Mouse (Mus musculus) liver, embryonic 14.5 days (tissue): ENCODE measurements around the gene Mcat. TPM values are rescaled to one million over a fixed set of nuclear protein-coding genes. Genes with fewer than 3 reads are reported as not detected.

Experiments used
- ATAC-seq: fragments of 200-750 bp; cut with Nextera tagmentation; 2 replicates; pipeline ENCODE4 v1.8.0; 2017; ENCODE audit warnings: moderate number of reproducible peaks, mild to moderate bottlenecking, moderate library complexity; ENCODE audit not compliant: insufficient read depth
- DNase-seq, 3 experiments: peaks; one replicate each; pipeline ENCODE4 v3.0.0-alpha.2; 2012 to 2013; ENCODE audit warnings: low read depth in 3 of 3, low spot score in 3 of 3
- H3K27ac ChIP-seq: fragments of 300-500 bp; sonication (generic); 2 replicates; pipeline ENCODE4 v1.5.1; 2014; ENCODE audit warnings: moderate library complexity, mild to moderate bottlenecking, control low read depth, inconsistent platforms
- H3K27me3 ChIP-seq: fragments of 300-500 bp; sonication (generic); 2 replicates; pipeline ENCODE4 v1.6.1; 2014; ENCODE audit warnings: mild to moderate bottlenecking, low read length, moderate library complexity; ENCODE audit not compliant: control insufficient read depth, insufficient read depth
- H3K36me3 ChIP-seq: fragments of 300-500 bp; sonication (generic); replicated peaks from 2 replicates; pipeline ENCODE4 v1.6.1; 2014; ENCODE audit warnings: low read depth; ENCODE audit not compliant: control insufficient read depth, insufficient read depth
- H3K4me1 ChIP-seq, 2 experiments: fragments of 200-500 bp in 1 of 2; fragments of 300-500 bp in 1 of 2; sonication (generic) in 1 of 2; replicated peaks; 2 replicates each; pipeline ENCODE4 v1.6.1; 2012 to 2014; ENCODE audit warnings: antibody characterized with exemption in 1 of 2, inconsistent platforms in 1 of 2, low read length in 1 of 2; ENCODE audit not compliant: control insufficient read depth in 2 of 2, insufficient read depth in 2 of 2
- H3K4me2 ChIP-seq: fragments of 300-500 bp; sonication (generic); 2 replicates; pipeline ENCODE4 v1.6.1; 2014; ENCODE audit warnings: low read depth, mild to moderate bottlenecking, control low read depth, moderate library complexity
- H3K4me3 ChIP-seq, 2 experiments: fragments of 200-500 bp in 1 of 2; fragments of 300-500 bp in 1 of 2; sonication (generic) in 1 of 2; 2 replicates each; pipeline ENCODE4 v1.5.1; 2012 to 2014; ENCODE audit warnings: low read depth in 2 of 2, low read length in 2 of 2, mild to moderate bottlenecking in 2 of 2, control low read depth in 1 of 2, inconsistent platforms in 1 of 2, moderate library complexity in 1 of 2; ENCODE audit not compliant: insufficient read depth in 1 of 2
- H3K9ac ChIP-seq: fragments of 300-500 bp; sonication (generic); replicated peaks from 2 replicates; pipeline ENCODE4 v1.6.1; 2014; ENCODE audit warnings: mild to moderate bottlenecking, control low read depth, moderate library complexity
- H3K9me3 ChIP-seq: fragments of 300-500 bp; sonication (generic); 2 replicates; pipeline ENCODE4 v1.6.1; 2016; ENCODE audit warnings: low read length, mixed read lengths; ENCODE audit not compliant: control insufficient read depth
- CTCF ChIP-seq: IDR thresholded peaks from 2 replicates; pipeline ENCODE4 v1.5.1; 2016; ENCODE audit warnings: antibody characterized with exemption, low read depth, control low read depth
- EP300 ChIP-seq: IDR thresholded peaks from 2 replicates; pipeline ENCODE4 v1.6.1; 2016; ENCODE audit warnings: antibody characterized with exemption, low read depth
- WGBS: fragments of 180-500 bp; shearing (Covaris S2); extraction: QIAGEN DNeasy Blood & Tissue Kit; methylation state at CpG from one replicate; pipeline ENCODE4 v1.1.7; 2014; ENCODE audit not compliant: insufficient replicate concordance; 5-methylcytosine and 5-hydroxymethylcytosine counted together
- microRNA-seq: library from miRNA; unstranded; fragments of <30 nt; microRNA quantifications from one replicate; pipeline ENCODE4, GENCODE M21; 2016
- polyA plus RNA-seq, 2 experiments: library from polyadenylated mRNA; depleted of rRNA in 1 of 2; stranded (reverse) in 1 of 2; unstranded in 1 of 2; fragments of >200 nt; fragmentation: Nextera tagmentation in 1 of 2; extraction: Ambion mirVana in 1 of 2; gene quantifications; 2 replicates each; pipeline versions ENCODE4 v1.2.1 to v1.2.3; 2012 to 2014

Gene Mcat
- polyA plus RNA-seq, 2 experiments, result 9.8 to 15.5 TPM

GRCm38 (mm10) chr15:83499211-83499755 lies 64.3 kb downstream of the Mcat start:
- Histone ChIP-seq H3K4me1 (peaks cover 5 to 10% of the 10 kb centered on the region in 2 experiments; a peak in 3 of 4 replicates), H3K9me3 (no peaks in the 10 kb centered on the region), H3K4me3 (no peak overlapping the region), H3K27me3 (no peaks in the 10 kb centered on the region), H3K9ac (no peak overlapping the region), H3K27ac (no peak overlapping the region), H3K4me2 (no peak overlapping the region), H3K36me3 (no peaks in the 10 kb centered on the region)
- ATAC-seq (no peak), DNase-seq (no peak)
- WGBS, result 67% methylated on average over 10 of the region's 10 CpGs
- no peak for TF ChIP-seq EP300
- no peak for TF ChIP-seq CTCF

- WGBS, result 73% methylated on average over 6 of the region's 6 CpGs
- Histone ChIP-seq H3K9me3 (no peaks in the 10 kb centered on the region), H3K4me2 (no peak overlapping the region), H3K4me1 (peaks cover 5 to 10% of the 10 kb centered on the region in 2 experiments; a peak in 3 of 4 replicates), H3K4me3 (no peak overlapping the region), H3K27ac (no peak overlapping the region), H3K36me3 (no peaks in the 10 kb centered on the region), H3K27me3 (no peaks in the 10 kb centered on the region), H3K9ac (no peak overlapping the region)
- no peak for ATAC-seq
- peak; percentile 60 for TF ChIP-seq CTCF
- TF ChIP-seq EP300, result no peak
- DNase-seq, result no peak
Measured at GRCm38 (mm10) chr15:83497299-83497698, 66.3 kb downstream of the Mcat start.

Small RNA genes within 50 kb of the gene (microRNA-seq; reads per million reads assigned to microRNA genes)
- not detected for gene Gm24575

Other genes starting within 250 kb of the Mcat start
- gene Arfgap3, start 213.5 kb downstream of the Mcat start, polyA plus RNA-seq (2012; rRNA removed), result 10.1 and 10.9 TPM in 2 replicates
- gene Arfgap3, start 213.5 kb downstream of the Mcat start, polyA plus RNA-seq (2014; fragmentation: Nextera tagmentation; extraction: Ambion mirVana), result 15.3 and 16.6 TPM in 2 replicates
- 30.1 and 39.7 TPM in 2 replicates for gene Pacsin2, start 99.2 kb downstream of the Mcat start, polyA plus RNA-seq (2012; rRNA removed)
- 32.8 and 37.6 TPM in 2 replicates for gene Pacsin2, start 99.2 kb downstream of the Mcat start, polyA plus RNA-seq (2014; fragmentation: Nextera tagmentation; extraction: Ambion mirVana)
- 3.5 and 3.7 TPM in 2 replicates for gene Ttll1, start 52.9 kb downstream of the Mcat start, polyA plus RNA-seq (2012; rRNA removed)
- gene Ttll1, start 52.9 kb downstream of the Mcat start, polyA plus RNA-seq (2014; fragmentation: Nextera tagmentation; extraction: Ambion mirVana), result 1.9 and 2.7 TPM in 2 replicates
- 1.3 and 1.8 TPM in 2 replicates for gene Bik, start 36.9 kb downstream of the Mcat start, polyA plus RNA-seq (2012; rRNA removed)
- gene Bik, start 36.9 kb downstream of the Mcat start, polyA plus RNA-seq (2014; fragmentation: Nextera tagmentation; extraction: Ambion mirVana), result 1.4 and 2.0 TPM in 2 replicates
- 98.4 and 108 TPM in 2 replicates for gene Tspo, start 195 bp downstream of the Mcat start, polyA plus RNA-seq (2012; rRNA removed)
- 243 and 246 TPM in 2 replicates for gene Tspo, start 195 bp downstream of the Mcat start, polyA plus RNA-seq (2014; fragmentation: Nextera tagmentation; extraction: Ambion mirVana)
- gene Ttll12, start 31.4 kb upstream of the Mcat start, polyA plus RNA-seq (2012; rRNA removed), result 29.9 and 32.5 TPM in 2 replicates
- gene Ttll12, start 31.4 kb upstream of the Mcat start, polyA plus RNA-seq (2014; fragmentation: Nextera tagmentation; extraction: Ambion mirVana), result 36.2 and 43.7 TPM in 2 replicates
- gene Scube1, start 161.2 kb upstream of the Mcat start, polyA plus RNA-seq (2012; rRNA removed), result 0.09 and 0.10 TPM in 2 replicates
- gene Scube1, start 161.2 kb upstream of the Mcat start, polyA plus RNA-seq (2014; fragmentation: Nextera tagmentation; extraction: Ambion mirVana), result 0.10 TPM in 1 of 2 replicates, not detected in the other
- 0.02 and 0.22 TPM in 2 replicates for gene Mpped1, start 215.7 kb upstream of the Mcat start, polyA plus RNA-seq (2012; rRNA removed)
- not detected in 2 replicates for gene Mpped1, start 215.7 kb upstream of the Mcat start, polyA plus RNA-seq (2014; fragmentation: Nextera tagmentation; extraction: Ambion mirVana)